Mouse (Mus musculus): ENCODE data around the gene Arid5b.

The Arid5b gene

GRCm38 (mm10) chr10:68231385-68232182 lies 47.0 kb downstream of the Arid5b start:
- no peak for DNase-seq (ENCODE audit: low spot score)

GRCm38 (mm10) chr10:68230653-68231384 lies 47.7 kb downstream of the Arid5b start:
- no peak for DNase-seq (ENCODE audit: low spot score)

DNA sequence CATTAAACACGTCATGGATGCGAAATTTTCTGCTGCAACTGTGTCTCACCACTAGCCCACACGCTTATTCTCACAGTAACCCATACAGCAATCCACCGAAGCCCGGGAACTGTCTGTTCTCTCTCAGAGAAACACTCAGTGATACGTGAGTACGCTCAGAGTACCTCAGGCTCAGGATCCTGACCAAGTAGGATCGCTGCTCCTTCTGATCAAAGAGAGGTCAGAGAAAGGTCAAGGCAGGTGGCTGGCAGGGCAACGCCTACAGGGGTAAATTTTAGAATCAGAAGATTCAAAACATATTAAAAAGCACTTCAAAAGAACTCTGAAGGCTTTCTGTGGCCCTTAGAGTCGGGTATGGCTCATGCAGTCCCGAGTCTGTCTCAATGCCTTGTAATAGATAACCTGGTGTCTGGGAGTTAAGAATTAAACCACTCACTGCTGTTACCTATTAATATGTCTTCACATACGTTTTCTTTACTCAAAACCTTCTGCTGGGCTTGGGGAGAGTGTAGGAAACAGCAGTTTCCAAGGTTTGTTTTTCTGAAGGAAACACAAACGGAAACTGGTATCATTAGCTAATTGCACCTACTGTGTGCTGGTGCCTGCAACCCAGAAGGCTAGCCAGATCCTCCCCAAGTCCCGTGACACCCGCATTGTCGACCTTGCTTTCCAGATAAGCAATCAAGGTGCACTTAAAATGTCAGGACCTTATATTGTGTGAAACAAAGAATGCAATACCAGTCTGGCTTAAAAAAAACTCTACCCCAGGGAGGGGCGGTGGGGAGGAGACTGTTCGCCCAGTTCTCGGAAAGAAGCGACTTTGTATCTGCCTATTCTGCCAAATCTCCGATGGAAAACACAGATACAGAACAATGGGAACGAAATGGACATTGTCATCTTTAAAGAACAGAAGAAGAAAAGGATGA lies 48.6 kb downstream of the Arid5b start:
- no peak for DNase-seq (ENCODE audit: low spot score)

DNA sequence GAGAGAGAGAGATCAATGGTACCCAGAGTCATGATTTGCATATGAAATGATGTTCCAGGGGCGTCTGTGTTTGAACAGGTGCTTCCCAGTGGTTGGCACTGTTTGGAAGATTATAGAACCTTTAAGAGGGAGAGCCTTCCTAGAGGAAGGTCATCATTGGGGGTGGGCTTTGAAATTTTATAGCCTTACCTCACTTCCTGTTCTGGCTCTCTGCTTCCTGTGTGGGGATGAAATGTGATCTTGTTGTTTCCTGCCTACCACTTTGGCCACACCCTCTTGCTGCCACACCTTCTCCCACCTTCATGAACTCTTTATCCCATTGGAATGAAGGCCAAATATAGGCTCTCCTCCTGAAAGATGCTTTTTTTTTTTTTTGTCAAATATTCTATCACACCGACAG lies 55.9 kb downstream of the Arid5b start:
- DNase-seq (ENCODE audit: low spot score), result no peak

GRCm38 (mm10) chr10:68222012-68222411 lies 56.5 kb downstream of the Arid5b start:
- no peak for DNase-seq (ENCODE audit: low spot score)

GRCm38 (mm10) chr10:68219327-68219726 lies 59.2 kb downstream of the Arid5b start:
- DNase-seq (ENCODE audit: low spot score), result no peak

GRCm38 (mm10) chr10:68218678-68219077 lies 59.9 kb downstream of the Arid5b start:
- DNase-seq (ENCODE audit: low spot score), result no peak

GRCm38 (mm10) chr10:68214809-68215468 lies 63.6 kb downstream of the Arid5b start:
- no peak for DNase-seq (ENCODE audit: low spot score)

DNA sequence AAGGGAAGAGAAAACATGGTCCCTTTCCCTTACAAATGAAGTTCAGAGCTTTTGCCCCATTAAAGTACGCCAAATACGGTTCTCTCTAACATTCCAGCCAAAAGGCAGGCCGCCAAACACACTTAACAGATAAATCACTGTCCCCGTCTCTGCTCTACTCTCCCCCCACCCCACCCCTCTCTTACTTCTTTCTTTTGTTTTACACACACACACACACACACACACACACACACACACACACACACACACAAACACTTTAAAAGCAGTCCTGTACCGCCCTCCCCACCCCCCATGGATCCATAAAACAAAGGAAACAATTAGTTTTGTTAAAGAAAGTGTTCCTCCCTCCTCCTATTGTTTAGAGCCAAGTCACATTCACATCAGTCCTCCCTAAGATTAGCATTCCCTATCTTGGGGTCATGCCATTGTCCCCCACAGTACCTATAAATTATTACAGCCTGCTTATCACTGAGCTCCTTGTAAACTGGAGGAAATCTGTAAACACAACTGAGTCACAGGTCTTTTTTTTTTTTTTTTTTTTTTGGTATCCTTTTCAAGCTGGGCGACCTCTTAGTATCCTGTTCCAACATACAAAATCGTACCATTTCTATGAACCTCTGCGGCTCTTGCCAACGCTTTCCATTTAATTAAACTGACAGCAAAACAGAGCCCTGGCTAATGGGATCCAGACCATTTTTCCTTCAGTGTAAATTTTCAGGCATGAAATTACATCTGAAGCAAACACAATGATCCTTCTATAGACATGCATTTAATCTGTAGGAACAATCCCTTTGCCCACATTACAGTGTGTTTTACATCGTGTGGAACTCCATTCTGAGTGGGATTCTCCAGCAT lies 66.3 kb downstream of the Arid5b start:
- no peak for DNase-seq (ENCODE audit: low spot score)

DNA sequence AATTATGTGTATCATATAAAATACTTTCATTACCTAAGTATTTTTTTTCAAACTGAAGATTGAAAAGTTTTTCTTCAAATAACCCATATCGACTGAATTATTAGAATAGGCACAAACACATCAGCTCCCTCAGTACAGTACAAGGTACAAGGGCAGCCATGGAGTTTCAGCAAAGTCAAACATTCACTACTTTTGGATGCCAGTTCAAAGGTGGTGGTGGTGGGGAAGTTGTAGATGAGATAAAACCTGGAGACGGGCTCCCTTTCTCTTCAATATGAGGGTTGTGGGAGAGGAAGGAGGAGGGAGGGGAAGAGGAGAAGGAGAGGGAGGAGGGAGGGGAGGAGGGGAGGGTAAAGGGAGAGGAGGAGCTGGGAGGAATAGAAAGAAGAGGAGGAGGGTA lies 67.0 kb downstream of the Arid5b start:
- no peak for DNase-seq (ENCODE audit: low spot score)

DNA sequence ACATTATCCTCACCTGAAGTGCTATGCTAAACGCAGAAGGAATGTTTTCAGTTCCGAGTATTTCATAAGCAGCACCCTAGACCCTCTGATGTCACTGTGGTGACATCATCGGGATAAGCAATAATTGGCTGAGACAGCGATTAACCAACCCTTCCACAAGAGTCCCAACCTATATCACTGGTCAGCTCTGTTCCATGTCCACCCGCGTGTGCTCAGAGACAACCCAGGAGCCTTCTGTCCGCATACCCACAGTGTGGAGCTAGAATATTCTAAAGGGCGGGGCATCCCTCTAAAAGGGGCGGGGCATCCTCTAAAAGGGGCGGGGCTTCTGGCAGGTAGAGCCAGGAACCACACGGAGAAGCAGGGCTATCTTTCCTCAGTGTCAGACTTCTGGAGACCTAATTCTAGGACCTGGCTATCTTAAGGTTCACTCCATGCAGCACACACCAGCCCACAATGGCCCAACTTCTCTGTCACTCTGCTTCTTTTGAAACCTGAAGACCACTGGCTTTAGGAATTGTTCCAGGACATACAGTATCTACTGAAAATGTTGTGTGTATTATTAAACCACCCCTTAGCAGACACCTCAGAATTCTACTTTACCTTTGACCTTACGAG lies 68.4 kb downstream of the Arid5b start:
- no peak for DNase-seq (ENCODE audit: low spot score)

- DNase-seq (ENCODE audit: low spot score), result no peak
Observed at GRCm38 (mm10) chr10:68208670-68209065, 69.9 kb downstream of the Arid5b start.

GRCm38 (mm10) chr10:68207803-68208669 lies 70.5 kb downstream of the Arid5b start:
- DNase-seq (ENCODE audit: low spot score), result no peak

- no peak for DNase-seq (ENCODE audit: low spot score)
Observed at GRCm38 (mm10) chr10:68204391-68204790, 74.1 kb downstream of the Arid5b start.

GRCm38 (mm10) chr10:68203860-68204259 lies 74.7 kb downstream of the Arid5b start:
- DNase-seq (ENCODE audit: low spot score), result no peak

DNA sequence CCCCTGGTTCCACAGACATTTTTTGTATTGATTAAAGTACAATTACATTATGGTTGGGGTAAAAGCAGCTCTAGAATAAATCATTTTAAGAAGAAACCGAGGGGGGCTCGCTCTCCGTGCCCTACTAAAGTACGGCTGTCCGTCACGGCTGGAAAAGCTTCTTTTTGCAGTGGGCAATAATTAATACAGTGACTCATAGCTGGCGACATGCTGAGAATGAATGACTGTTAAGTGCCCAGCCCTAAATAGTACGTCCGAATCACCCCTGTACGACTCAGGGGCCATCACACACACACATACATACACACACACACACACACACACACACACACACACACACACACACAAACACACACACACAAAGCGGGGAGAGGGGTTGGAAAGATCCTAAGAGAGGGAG lies 75.2 kb downstream of the Arid5b start:
- DNase-seq (ENCODE audit: low spot score), result no peak

DNA sequence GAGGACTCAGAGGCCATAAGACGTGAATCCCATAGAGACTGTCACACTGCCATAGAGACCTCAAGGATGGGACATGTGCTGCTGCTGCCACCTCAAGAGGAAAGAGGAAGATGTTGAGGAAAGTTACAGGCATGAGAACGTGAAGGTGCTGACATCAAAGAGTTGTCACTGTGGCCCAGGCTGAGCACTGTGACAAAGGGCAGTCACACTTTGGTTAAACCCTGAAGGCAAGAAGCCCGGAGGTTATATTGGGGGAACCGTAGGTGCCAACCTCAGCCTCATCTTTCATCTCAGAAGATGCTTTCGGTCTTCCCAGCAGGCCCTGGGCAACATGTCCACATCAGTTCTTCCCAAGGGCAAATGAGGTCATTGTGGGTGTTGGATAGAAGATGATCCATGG lies 79.1 kb downstream of the Arid5b start:
- no peak for DNase-seq (ENCODE audit: low spot score)

GRCm38 (mm10) chr10:68196324-68196723 lies 82.2 kb downstream of the Arid5b start:
- DNase-seq (ENCODE audit: low spot score), result no peak

GRCm38 (mm10) chr10:68193561-68193960 lies 85.0 kb downstream of the Arid5b start:
- DNase-seq (ENCODE audit: low spot score), result no peak

All from left cerebral cortex, adult 11 months (tissue).